Mouse (Mus musculus) lung, postnatal 0 days (tissue): ENCODE measurements at regions not wholly inside any gene's neighbourhood (a gene's known extent, or its start where the extent isn't known, plus 50 kb on each side); places are given as distances from the start of the nearest gene placed in this dataset.

Experiments used
- CTCF ChIP-seq: IDR thresholded peaks from 2 replicates; pipeline ENCODE4 v1.5.1; 2016; ENCODE audit warnings: antibody characterized with exemption, mild to moderate bottlenecking
- EP300 ChIP-seq: IDR thresholded peaks from 2 replicates; pipeline ENCODE4 v1.6.1; 2016; ENCODE audit warnings: antibody characterized with exemption, mild to moderate bottlenecking, control low read depth

DNA sequence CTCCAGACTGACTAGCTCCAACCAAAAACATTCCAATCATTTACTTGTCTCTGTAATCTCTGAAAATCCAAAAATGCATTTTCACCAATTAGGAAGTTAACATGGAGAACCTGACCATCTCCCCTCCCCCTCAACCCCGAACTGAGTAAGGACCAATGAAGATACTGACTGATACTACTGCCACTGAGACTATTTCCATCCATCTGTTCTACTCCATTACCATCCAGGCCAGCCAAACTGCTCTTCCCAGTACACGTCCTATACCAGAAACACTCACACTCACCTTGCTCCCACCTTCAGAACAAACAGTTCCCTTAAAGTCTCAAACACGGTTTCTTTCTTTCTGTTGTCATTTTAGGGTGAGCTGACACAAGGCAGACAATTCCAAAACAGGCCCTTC, 55.1 kb upstream of the Kcna3 start:
- TF ChIP-seq CTCF (no peak), EP300 (no peak)
